Mouse (Mus musculus) cortical plate, adult 2 months (tissue): ENCODE data around the gene Smyd5. TPM values are rescaled to one million over a fixed set of nuclear protein-coding genes. Genes with fewer than 3 reads are reported as not detected.

Experiments used
- H3K27ac ChIP-seq: fragments of 200-500 bp; 2 replicates; pipeline ENCODE4 v1.5.1; 2012; ENCODE audit warnings: low read length, control low read depth, inconsistent platforms; ENCODE audit not compliant: insufficient read depth
- H3K4me1 ChIP-seq: fragments of 200-500 bp; 2 replicates; pipeline ENCODE4 v1.6.1; 2011; ENCODE audit warnings: low read length; ENCODE audit not compliant: control insufficient read depth, insufficient read depth
- H3K4me3 ChIP-seq: fragments of 200-500 bp; 2 replicates; pipeline ENCODE4 v1.5.1; 2011; ENCODE audit warnings: mild to moderate bottlenecking, low read length, control low read depth; ENCODE audit not compliant: insufficient read depth
- CTCF ChIP-seq: fragments of 200-500 bp; IDR thresholded peaks from 2 replicates; pipeline ENCODE4 v1.5.1; 2011; ENCODE audit warnings: mild to moderate bottlenecking, control low read depth, low read length; ENCODE audit not compliant: insufficient read depth; ENCODE audit errors: extremely low read depth
- POLR2A ChIP-seq: fragments of 200-500 bp; IDR thresholded peaks from 2 replicates; pipeline ENCODE4 v1.6.1; 2011; ENCODE audit warnings: mild to moderate bottlenecking, low read length, control low read depth; ENCODE audit not compliant: insufficient read depth; ENCODE audit errors: extremely low read depth
- polyA plus RNA-seq: library from polyadenylated mRNA; depleted of rRNA; stranded (reverse); fragments of >200 nt; gene quantifications from 2 replicates; pipeline ENCODE4 v1.2.3, GENCODE M21; 2012; rRNA removed

Smyd5 gene
- polyA plus RNA-seq, result 66.9 and 79.9 TPM in 2 replicates

GRCm38 (mm10) chr6:85431842-85432431, at the start of gene Smyd5:
Gene Smyd5, plus strand, starts transcription at chr6:85431989.
- TF ChIP-seq CTCF (no peak), POLR2A (peak; percentile 43; the same call in 1 of the 2 replicates)
- no peaks in the 10 kb centered on the region for H3K4me1 ChIP-seq
- H3K4me3 ChIP-seq, result peak within 1 kb of the TSS; percentile 64
- no peak within 1 kb of the TSS for H3K27ac ChIP-seq

- Histone ChIP-seq H3K27ac (no peak overlapping the region), H3K4me1 (no peaks in the 10 kb centered on the region), H3K4me3 (no peak overlapping the region)
- TF ChIP-seq CTCF, result no peak
- TF ChIP-seq POLR2A, result no peak
These were observed 49.0 kb upstream of the Smyd5 start for GRCm38 (mm10) chr6:85382791-85383190.

- H3K4me1 ChIP-seq, result no peaks in the 10 kb centered on the region
- no peak for TF ChIP-seq POLR2A
- TF ChIP-seq CTCF, result no peak
These were observed 43.2 kb upstream of the Smyd5 start for GRCm38 (mm10) chr6:85388608-85389007.

GRCm38 (mm10) chr6:85391803-85392202, 40.0 kb upstream of the Smyd5 start:
- no peak overlapping the region for H3K27ac ChIP-seq
- no peak overlapping the region for H3K4me3 ChIP-seq
- H3K4me1 ChIP-seq, result no peaks in the 10 kb centered on the region
- TF ChIP-seq POLR2A (no peak), CTCF (peak; percentile 81)

More at GRCm38 (mm10) chr6:85388608-85389007, 43.2 kb upstream of the Smyd5 start:
- H3K27ac ChIP-seq, result no peak overlapping the region
- no peak overlapping the region for H3K4me3 ChIP-seq

- TF ChIP-seq POLR2A (no peak), CTCF (no peak)
- Histone ChIP-seq H3K4me1 (no peaks in the 10 kb centered on the region), H3K4me3 (no peak overlapping the region), H3K27ac (no peak overlapping the region)
These were observed 36.4 kb upstream of the Smyd5 start for GRCm38 (mm10) chr6:85395360-85395759.

GRCm38 (mm10) chr6:85397165-85397564, 34.6 kb upstream of the Smyd5 start:
- TF ChIP-seq POLR2A, result no peak
- TF ChIP-seq CTCF, result peak; percentile 62
- no peaks in the 10 kb centered on the region for H3K4me1 ChIP-seq
- no peak overlapping the region for H3K4me3 ChIP-seq
- no peak overlapping the region for H3K27ac ChIP-seq

GRCm38 (mm10) chr6:85399715-85400114, 32.1 kb upstream of the Smyd5 start:
- no peak for TF ChIP-seq CTCF
- no peak for TF ChIP-seq POLR2A
- Histone ChIP-seq H3K4me1 (no peaks in the 10 kb centered on the region), H3K27ac (no peak overlapping the region), H3K4me3 (no peak overlapping the region)

- H3K27ac ChIP-seq, result no peak overlapping the region
These were observed 29.2 kb upstream of the Smyd5 start for GRCm38 (mm10) chr6:85402613-85403012.

GRCm38 (mm10) chr6:85403039-85403438, 28.8 kb upstream of the Smyd5 start:
- TF ChIP-seq POLR2A, result no peak
- no peak for TF ChIP-seq CTCF
- no peaks in the 10 kb centered on the region for H3K4me1 ChIP-seq
- no peak overlapping the region for H3K4me3 ChIP-seq
- no peak overlapping the region for H3K27ac ChIP-seq

More at GRCm38 (mm10) chr6:85402613-85403012, 29.2 kb upstream of the Smyd5 start:
- Histone ChIP-seq H3K4me3 (no peak overlapping the region), H3K4me1 (no peaks in the 10 kb centered on the region)
- TF ChIP-seq POLR2A (no peak), CTCF (no peak)

- no peaks in the 10 kb centered on the region for H3K4me1 ChIP-seq
- no peak overlapping the region for H3K4me3 ChIP-seq
- no peak for TF ChIP-seq CTCF
- no peak for TF ChIP-seq POLR2A
- H3K27ac ChIP-seq, result no peak overlapping the region
These were observed 22.8 kb upstream of the Smyd5 start for GRCm38 (mm10) chr6:85409003-85409402.
